ENCODE assay signal across 8 mouse cellular contexts in genomic region chr16:16201991-16202390, GRCm38 (mm10). TPM values are rescaled to one million over a fixed set of nuclear protein-coding genes. Genes with fewer than 3 reads are reported as not detected.
DNase-seq lines count a peak whose midpoint lies in the region; ATAC-seq and TF ChIP-seq lines count a peak whose summit lies in the region.
"Not testable (repeated sequence)": the region's sequence is repeated elsewhere in the genome, so short reads cannot be mapped to it uniquely, and the experiment has no call there.

No protein-coding gene starts in this region.

- not testable (repeated sequence) for H3K9me3 ChIP-seq in intestine, embryonic 14.5 days (ENCODE audit: control insufficient read depth, low read length); lung, postnatal 0 days (ENCODE audit: low read length); neural tube, embryonic 15.5 days (replicated peaks)

- not testable (repeated sequence) for H3K4me2 ChIP-seq in intestine, embryonic 14.5 days (ENCODE audit: low read length); lung, postnatal 0 days (replicated peaks; ENCODE audit: low read depth, low read length); neural tube, embryonic 15.5 days

- not testable (repeated sequence) for H3K4me3 ChIP-seq in intestine, embryonic 14.5 days (ENCODE audit: low read depth, low read length); lung, postnatal 0 days (ENCODE audit: low read depth, low read length); neural tube, embryonic 15.5 days (replicated peaks)

- TF ChIP-seq EP300 in lung, postnatal 0 days (IDR thresholded peaks at IDR 0.05): not testable (repeated sequence)

- TF ChIP-seq CTCF in lung, postnatal 0 days (IDR thresholded peaks at IDR 0.05): peak; percentile 80

- H3K27ac ChIP-seq in intestine, embryonic 14.5 days (ENCODE audit: low read depth); lung, postnatal 0 days (ENCODE audit: low read length); neural tube, embryonic 15.5 days (replicated peaks): not testable (repeated sequence)

- peak; percentile 63 for ATAC-seq in activated CD4-positive, CD25-positive, alpha-beta regulatory T cell, adult 4 months
- peak; percentile 95 for ATAC-seq in common myeloid progenitor, adult 5-6 weeks (replicated peaks; ENCODE audit: low read depth, poor library complexity, severe bottlenecking)
- 0 out of 2 replicates have a peak, but pooled peaks have one; percentile 60 for ATAC-seq in intestine, embryonic 14.5 days (replicated peaks; ENCODE audit: low FRiP score, low TSS enrichment, low read depth)
- ATAC-seq in lung, postnatal 0 days: peak; percentile 72
- ATAC-seq in neural tube, embryonic 15.5 days (ENCODE audit: low FRiP score): peak; percentile 86

- 40% methylated on average over 8 of the region's 8 CpGs for WGBS in intestine, embryonic 14.5 days
- 35% methylated on average over 8 of the region's 8 CpGs for WGBS in lung, postnatal 0 days
- 42% methylated on average over 8 of the region's 8 CpGs for WGBS in neural tube, embryonic 15.5 days

- not testable (repeated sequence) for H3K27me3 ChIP-seq in intestine, embryonic 14.5 days (replicated peaks; ENCODE audit: control insufficient read depth, insufficient read depth, low read length); lung, postnatal 0 days (replicated peaks; ENCODE audit: insufficient read depth, low read length); neural tube, embryonic 15.5 days (replicated peaks)

- H3K4me1 ChIP-seq in intestine, embryonic 14.5 days (replicated peaks; ENCODE audit: control insufficient read depth, insufficient read depth, low read length); lung, postnatal 0 days (ENCODE audit: insufficient read depth, low read depth, low read length); neural tube, embryonic 15.5 days: not testable (repeated sequence)

- not testable (repeated sequence) for H3K36me3 ChIP-seq in intestine, embryonic 14.5 days (ENCODE audit: control insufficient read depth, insufficient read depth, low read length); lung, postnatal 0 days (ENCODE audit: insufficient read depth, low read length); neural tube, embryonic 15.5 days

- H3K9ac ChIP-seq in intestine, embryonic 14.5 days (ENCODE audit: low read length); lung, postnatal 0 days (replicated peaks; ENCODE audit: low read depth); neural tube, embryonic 15.5 days (replicated peaks): not testable (repeated sequence)

- peak; percentile 67 for DNase-seq in A20 (ENCODE audit: low read depth, low spot score)
- DNase-seq in gastrocnemius, adult 18-20 months (ENCODE audit: low spot score): peak; percentile 14
- DNase-seq in intestine, embryonic 14.5 days (ENCODE audit: low spot score): peak; percentile 56
- peak; percentile 31 for DNase-seq in layer of hippocampus, adult 9-10 months (ENCODE audit: low spot score)
- peak; percentile 77 for DNase-seq in lung, postnatal 0 days (ENCODE audit: low spot score)

RNA-seq across cellular contexts. Expression of gene Pkp2, which starts 11.1 kb away (rescaled TPM):
- under 1 TPM in 1 of 2 experiments, not detected in 1; 0.29 TPM for polyA plus RNA-seq in activated CD4-positive, CD25-positive, alpha-beta regulatory T cell, adult 4 months (2017; shearing (Covaris generic))
- 0.53 and 1.2 TPM in 2 replicates for total RNA-seq in common myeloid progenitor, adult 5-6 weeks (2017)
- 1 to 10 TPM; 3.6 to 5.7 TPM for total RNA-seq in gastrocnemius, adult 18-20 months (2021)
- polyA plus RNA-seq in intestine, embryonic 14.5 days (2014; fragmentation: Nextera tagmentation; extraction: Ambion mirVana): 19.9 and 23.5 TPM in 2 replicates
- polyA plus RNA-seq in lung, postnatal 0 days (2015; fragmentation: Nextera tagmentation; extraction: Ambion mirVana): 28.9 and 30.9 TPM in 2 replicates
- 1.9 and 3.3 TPM in 2 replicates for polyA plus RNA-seq in neural tube, embryonic 15.5 days (2015; fragmentation: Nextera tagmentation; extraction: Ambion mirVana)

Comparison
In these comparisons a context has a peak if more than half of its experiments do, and no peak if none do; other contexts are left out.
1. DNase-seq: peak in every context shown above with its lines; median percentile 77 in lung, postnatal 0 days; 67 in A20; 56 in intestine, embryonic 14.5 days; 31 in layer of hippocampus, adult 9-10 months; 14 in gastrocnemius, adult 18-20 months.